Mouse (Mus musculus) intestine, embryonic 14.5 days (tissue): ENCODE results near the gene Ankrd27. TPM values are rescaled to one million over a fixed set of nuclear protein-coding genes. Genes with fewer than 3 reads are reported as not detected.

ENCODE experiments used
- ATAC-seq: fragments of 200-750 bp; cut with Nextera tagmentation; replicated peaks from 2 replicates; pipeline ENCODE4 v1.8.0; 2017; ENCODE audit warnings: low read depth, moderate number of reproducible peaks, moderate TSS enrichment, moderate library complexity; ENCODE audit not compliant: low FRiP score, low TSS enrichment
- DNase-seq: peaks from one replicate; pipeline ENCODE4 v3.0.0-alpha.2; 2018; ENCODE audit warnings: low spot score
- H3K27ac ChIP-seq: fragments of 300-500 bp; sonication (generic); 2 replicates; pipeline ENCODE4 v1.5.1; 2014; ENCODE audit warnings: low read depth, mild to moderate bottlenecking, control low read depth
- H3K27me3 ChIP-seq: fragments of 300-500 bp; sonication (generic); replicated peaks from 2 replicates; pipeline ENCODE4 v1.6.1; 2014; ENCODE audit warnings: low read length, control low read depth; ENCODE audit not compliant: control insufficient read depth, insufficient read depth
- H3K36me3 ChIP-seq: fragments of 300-500 bp; sonication (generic); 2 replicates; pipeline ENCODE4 v1.6.1; 2014; ENCODE audit warnings: low read length, control low read depth; ENCODE audit not compliant: control insufficient read depth, insufficient read depth
- H3K4me1 ChIP-seq: fragments of 300-500 bp; sonication (generic); replicated peaks from 2 replicates; pipeline ENCODE4 v1.6.1; 2014; ENCODE audit warnings: low read length, control low read depth, mixed read lengths; ENCODE audit not compliant: control insufficient read depth, insufficient read depth
- H3K4me2 ChIP-seq: fragments of 300-500 bp; sonication (generic); 2 replicates; pipeline ENCODE4 v1.6.1; 2014; ENCODE audit warnings: low read length
- H3K4me3 ChIP-seq: fragments of 300-500 bp; sonication (generic); 2 replicates; pipeline ENCODE4 v1.5.1; 2014; ENCODE audit warnings: low read depth, low read length, control low read depth, mixed read lengths
- H3K9ac ChIP-seq: fragments of 300-500 bp; sonication (generic); 2 replicates; pipeline ENCODE4 v1.6.1; 2014; ENCODE audit warnings: mild to moderate bottlenecking, low read length
- H3K9me3 ChIP-seq: fragments of 300-500 bp; sonication (generic); 2 replicates; pipeline ENCODE4 v1.6.1; 2016; ENCODE audit warnings: low read length, control low read depth; ENCODE audit not compliant: control insufficient read depth
- whole genome bisulfite sequencing: fragments of 180-500 bp; shearing (Covaris S2); extraction: QIAGEN DNeasy Blood & Tissue Kit; methylation state at CpG from one replicate; pipeline ENCODE4 v1.1.7; 2014; 5-methylcytosine and 5-hydroxymethylcytosine counted together
- polyA plus RNA-seq: library from polyadenylated mRNA; unstranded; fragments of >200 nt; fragmentation: Nextera tagmentation; extraction: Ambion mirVana; gene quantifications from 2 replicates; pipeline ENCODE4 v1.2.1, GENCODE M21; 2014

Ankrd27 gene
- polyA plus RNA-seq, 1 experiment from 2014 or later = 41.4 TPM

DNA sequence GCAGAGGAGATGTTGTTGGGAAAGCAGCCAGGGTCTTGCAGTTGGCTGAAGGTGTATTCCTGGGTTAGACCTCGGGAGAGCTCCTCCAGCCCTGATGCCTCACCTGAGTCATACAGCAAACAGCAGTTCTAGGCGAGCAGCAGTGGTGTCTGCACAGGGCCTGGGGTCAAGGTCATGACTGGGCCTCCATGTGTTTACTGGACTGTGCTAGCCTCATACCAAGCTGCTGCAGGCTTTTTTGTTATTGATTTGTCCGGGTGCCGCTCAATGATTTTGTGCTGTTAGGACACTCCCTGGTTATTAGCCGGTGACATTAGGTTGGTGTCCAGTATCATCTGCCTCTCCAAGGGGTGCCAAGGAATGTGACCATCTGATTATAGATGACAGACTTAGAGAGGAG lies 1.7 kb downstream of the Ankrd27 start:
- H3K4me1 ChIP-seq = peaks cover 6% of the 10 kb centered on the region
- H3K9me3 ChIP-seq = no peaks in the 10 kb centered on the region
- no peak overlapping the region for H3K4me2 ChIP-seq
- 39% methylated on average over 5 of the region's 5 CpGs for WGBS
- ATAC-seq (no peak), DNase-seq (no peak)
- H3K36me3 ChIP-seq = peaks cover 12% of the 10 kb centered on the region
- H3K27me3 ChIP-seq = peaks cover 21% of the 10 kb centered on the region
- no peak overlapping the region for H3K9ac ChIP-seq
- H3K4me3 ChIP-seq = no peak overlapping the region
- no peak overlapping the region for H3K27ac ChIP-seq

- H3K4me2 ChIP-seq = no peak overlapping the region
- peaks cover 23% of the 10 kb centered on the region for H3K36me3 ChIP-seq
- no peak overlapping the region for H3K9ac ChIP-seq
- ATAC-seq (no peak), DNase-seq (no peak)
- H3K9me3 ChIP-seq = no peaks in the 10 kb centered on the region
- peaks cover 9% of the 10 kb centered on the region for H3K27me3 ChIP-seq
- peaks cover 6% of the 10 kb centered on the region for H3K4me1 ChIP-seq
- 80% methylated on average over 9 of the region's 9 CpGs for WGBS
- H3K4me3 ChIP-seq = no peak overlapping the region
- no peak overlapping the region for H3K27ac ChIP-seq
These were observed 2.8 kb downstream of the Ankrd27 start for GRCm38 (mm10) chr7:35588680-35589428.

- no peaks in the 10 kb centered on the region for H3K9me3 ChIP-seq
- no peak overlapping the region for H3K27ac ChIP-seq
- no peak overlapping the region for H3K4me2 ChIP-seq
- DNase-seq = no peak
- H3K36me3 ChIP-seq = peaks cover 26% of the 10 kb centered on the region
- H3K27me3 ChIP-seq = peaks cover 3% of the 10 kb centered on the region; the same call in 1 of the 2 replicates
- no peak for ATAC-seq
- H3K4me3 ChIP-seq = no peak overlapping the region
- H3K9ac ChIP-seq = no peak overlapping the region
- H3K4me1 ChIP-seq = peaks cover 6% of the 10 kb centered on the region
- 76% methylated on average over 7 of the region's 7 CpGs for WGBS
These were observed 3.4 kb downstream of the Ankrd27 start for GRCm38 (mm10) chr7:35589485-35589884.

DNA sequence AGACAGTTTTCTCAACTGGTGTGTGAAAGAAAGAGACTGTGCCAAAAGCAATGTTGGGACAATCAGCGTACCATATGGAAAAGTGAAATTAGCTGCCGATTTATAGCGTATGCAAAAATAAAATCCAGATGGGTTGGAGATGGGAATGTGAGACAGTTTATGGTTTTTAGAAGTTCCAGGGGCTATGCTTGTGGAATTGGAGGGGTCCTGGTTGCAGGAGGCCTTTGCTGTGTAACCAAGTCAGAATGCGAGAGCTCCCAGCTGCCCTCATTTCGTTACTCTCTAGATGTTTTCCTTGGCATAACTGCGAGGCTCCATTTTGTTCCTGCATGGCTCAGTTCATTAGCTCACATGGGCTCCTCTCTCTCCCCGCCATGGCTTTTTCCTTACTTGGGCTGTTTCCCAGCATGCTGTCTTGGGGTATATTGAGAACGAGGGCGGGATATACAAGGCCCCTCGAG lies 4.7 kb downstream of the Ankrd27 start:
- Histone ChIP-seq H3K27ac (no peak overlapping the region), H3K4me3 (no peak overlapping the region)

GRCm38 (mm10) chr7:35594311-35594710 lies 8.3 kb downstream of the Ankrd27 start:
- H3K27me3 ChIP-seq = no peaks in the 10 kb centered on the region
- WGBS = 88% methylated on average over 5 of the region's 5 CpGs
- H3K9ac ChIP-seq = no peak overlapping the region
- DNase-seq (no peak), ATAC-seq (no peak)
- H3K9me3 ChIP-seq = no peaks in the 10 kb centered on the region
- no peak overlapping the region for H3K4me2 ChIP-seq
- H3K36me3 ChIP-seq = peaks cover 43% of the 10 kb centered on the region
- no peak overlapping the region for H3K27ac ChIP-seq
- H3K4me3 ChIP-seq = no peak overlapping the region
- H3K4me1 ChIP-seq = no peaks in the 10 kb centered on the region

More for the DNA sequence above, 4.7 kb downstream of the Ankrd27 start:
- 94% methylated on average over 10 of the region's 10 CpGs for WGBS
- Histone ChIP-seq H3K27me3 (no peaks in the 10 kb centered on the region), H3K9me3 (no peaks in the 10 kb centered on the region), H3K4me1 (peaks cover 6% of the 10 kb centered on the region), H3K36me3 (peaks cover 35% of the 10 kb centered on the region), H3K4me2 (no peak overlapping the region), H3K9ac (no peak overlapping the region)
- no peak for ATAC-seq
- DNase-seq = no peak

GRCm38 (mm10) chr7:35599492-35599891 lies 13.4 kb downstream of the Ankrd27 start:
- Histone ChIP-seq H3K36me3 (peaks cover 52% of the 10 kb centered on the region), H3K9ac (no peak overlapping the region), H3K4me1 (no peaks in the 10 kb centered on the region), H3K4me2 (no peak overlapping the region), H3K9me3 (no peaks in the 10 kb centered on the region), H3K27ac (no peak overlapping the region), H3K27me3 (no peaks in the 10 kb centered on the region), H3K4me3 (no peak overlapping the region)
- WGBS = 92% methylated on average over 9 of the region's 9 CpGs
- ATAC-seq (no peak), DNase-seq (no peak)

DNA sequence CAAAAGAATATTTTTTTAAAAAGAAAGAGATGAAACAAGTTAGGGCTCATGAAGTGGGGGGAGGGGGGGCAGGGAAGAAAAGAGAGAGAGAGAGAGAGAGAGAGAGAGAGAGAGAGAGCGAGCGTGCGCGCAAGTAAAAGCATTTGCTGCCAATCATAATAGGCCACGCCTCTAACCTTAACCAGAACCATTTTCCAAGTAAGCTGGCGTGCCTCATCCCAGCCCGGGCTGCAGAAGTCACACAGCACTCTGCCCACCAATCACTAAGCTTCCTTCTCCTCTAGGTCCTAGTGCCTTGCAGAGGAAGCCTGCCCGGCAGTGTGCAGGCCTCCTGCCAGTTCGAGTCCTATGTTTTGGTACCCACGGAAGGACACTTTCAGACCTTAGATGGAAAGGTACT lies 14.0 kb downstream of the Ankrd27 start:
- Histone ChIP-seq H3K36me3 (peaks cover 50% of the 10 kb centered on the region), H3K4me3 (no peak overlapping the region), H3K4me2 (no peak overlapping the region), H3K4me1 (no peaks in the 10 kb centered on the region), H3K9ac (no peak overlapping the region), H3K27ac (no peak overlapping the region), H3K9me3 (no peaks in the 10 kb centered on the region), H3K27me3 (no peaks in the 10 kb centered on the region)
- DNase-seq (no peak), ATAC-seq (no peak)
- 88% methylated on average over 10 of the region's 10 CpGs for WGBS

DNA sequence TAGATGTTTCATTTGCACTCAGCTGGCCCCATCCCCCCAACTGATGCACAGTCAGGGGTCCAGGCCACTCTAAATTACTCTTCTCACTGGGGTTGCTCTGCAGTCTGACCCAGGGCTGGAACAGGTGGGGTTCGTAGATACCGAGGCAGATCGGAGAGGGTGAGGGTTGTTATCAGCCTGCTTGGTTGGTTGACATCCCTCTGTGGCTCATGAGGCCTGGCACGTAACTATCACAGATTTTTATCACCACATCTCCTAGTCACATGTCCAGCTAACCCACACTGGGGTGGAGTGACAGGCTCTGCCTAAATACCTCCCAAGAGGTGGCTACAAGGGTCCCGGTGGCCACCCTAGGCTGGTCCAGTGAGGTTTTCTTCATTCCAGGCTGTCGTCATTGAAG lies 15.1 kb downstream of the Ankrd27 start:
- H3K36me3 ChIP-seq = peaks cover 49% of the 10 kb centered on the region
- no peak for ATAC-seq
- 81% methylated on average over 6 of the region's 6 CpGs for WGBS

GRCm38 (mm10) chr7:35602766-35603165 lies 16.7 kb downstream of the Ankrd27 start:
- 94% methylated on average over 5 of the region's 5 CpGs for WGBS
- H3K9me3 ChIP-seq = no peaks in the 10 kb centered on the region
- no peak overlapping the region for H3K9ac ChIP-seq
- ATAC-seq (no peak), DNase-seq (no peak)
- H3K4me2 ChIP-seq = no peak overlapping the region
- H3K36me3 ChIP-seq = peaks cover 57% of the 10 kb centered on the region
- H3K4me3 ChIP-seq = no peak overlapping the region
- no peaks in the 10 kb centered on the region for H3K4me1 ChIP-seq
- no peak overlapping the region for H3K27ac ChIP-seq
- no peaks in the 10 kb centered on the region for H3K27me3 ChIP-seq

More for the DNA sequence above, 15.1 kb downstream of the Ankrd27 start:
- no peaks in the 10 kb centered on the region for H3K9me3 ChIP-seq
- no peaks in the 10 kb centered on the region for H3K27me3 ChIP-seq
- H3K4me3 ChIP-seq = no peak overlapping the region
- no peak overlapping the region for H3K4me2 ChIP-seq
- H3K4me1 ChIP-seq = no peaks in the 10 kb centered on the region
- no peak overlapping the region for H3K27ac ChIP-seq
- H3K9ac ChIP-seq = no peak overlapping the region
- no peak for DNase-seq
